Mouse (Mus musculus): ENCODE data around the gene Gramd1b. TPM values are rescaled to one million over a fixed set of nuclear protein-coding genes. Genes with fewer than 3 reads are reported as not detected.

The Gramd1b gene
- total RNA-seq, 2 experiments from 2014 or later: 15.9 to 30.2 TPM

- no peak for DNase-seq
- intact Hi-C loops (cut with DNase I; ENCODE audit: low total_unique reads): no loop called here
These were observed 122.1 kb downstream of the Gramd1b start for GRCm38 (mm10) chr9:40409071-40409470.

GRCm38 (mm10) chr9:40408415-40408814 is 122.8 kb downstream of the Gramd1b start:
- DNase-seq: no peak
- intact Hi-C loops (cut with DNase I; ENCODE audit: low total_unique reads): no loop called here

- intact Hi-C loops (cut with DNase I; ENCODE audit: low total_unique reads): no loop called here
- DNase-seq: no peak
These were observed 123.3 kb downstream of the Gramd1b start for GRCm38 (mm10) chr9:40407876-40408275.

- intact Hi-C loops (cut with DNase I; ENCODE audit: low total_unique reads): no loop called here
- DNase-seq: no peak
These were observed 125.4 kb downstream of the Gramd1b start for GRCm38 (mm10) chr9:40405804-40406203.

- intact Hi-C loops (cut with DNase I; ENCODE audit: low total_unique reads): no loop called here
- DNase-seq: no peak
These were observed 125.9 kb downstream of the Gramd1b start for GRCm38 (mm10) chr9:40405263-40405662.

GRCm38 (mm10) chr9:40404637-40405036 is 126.5 kb downstream of the Gramd1b start:
- intact Hi-C loops (cut with DNase I; ENCODE audit: low total_unique reads): no loop called here
- DNase-seq: no peak

- intact Hi-C loops (cut with DNase I; ENCODE audit: low total_unique reads): no loop called here
- DNase-seq: no peak
These were observed 127.4 kb downstream of the Gramd1b start for GRCm38 (mm10) chr9:40403750-40404149.

GRCm38 (mm10) chr9:40401818-40402217 is 129.4 kb downstream of the Gramd1b start:
- no peak for DNase-seq
- intact Hi-C loops (cut with DNase I; ENCODE audit: low total_unique reads): no loop called here

GRCm38 (mm10) chr9:40400854-40401253 is 130.3 kb downstream of the Gramd1b start:
- no peak for DNase-seq
- intact Hi-C loops (cut with DNase I; ENCODE audit: low total_unique reads): no loop called here

- intact Hi-C loops (cut with DNase I; ENCODE audit: low total_unique reads): no loop called here
- no peak for DNase-seq
These were observed 131.0 kb downstream of the Gramd1b start for GRCm38 (mm10) chr9:40400171-40400570.

GRCm38 (mm10) chr9:40399359-40399932 is 131.7 kb downstream of the Gramd1b start:
- no peak for DNase-seq
- intact Hi-C loops (cut with DNase I; ENCODE audit: low total_unique reads): no loop called here

- intact Hi-C loops (cut with DNase I; ENCODE audit: low total_unique reads): no loop called here
- DNase-seq: no peak
These were observed 133.5 kb downstream of the Gramd1b start for GRCm38 (mm10) chr9:40397471-40398245.

- intact Hi-C loops (cut with DNase I; ENCODE audit: low total_unique reads): no loop called here
- peak; percentile 47 for DNase-seq
These were observed 134.1 kb downstream of the Gramd1b start for GRCm38 (mm10) chr9:40397036-40397435.

- intact Hi-C loops (cut with DNase I; ENCODE audit: low total_unique reads): no loop called here
- no peak for DNase-seq
These were observed 135.0 kb downstream of the Gramd1b start for GRCm38 (mm10) chr9:40396171-40396570.

- intact Hi-C loops (cut with DNase I; ENCODE audit: low total_unique reads): no loop called here
- DNase-seq: peak; percentile 16
These were observed 139.1 kb downstream of the Gramd1b start for GRCm38 (mm10) chr9:40391852-40392695.

GRCm38 (mm10) chr9:40391359-40391758 is 139.8 kb downstream of the Gramd1b start:
- intact Hi-C loops (cut with DNase I; ENCODE audit: low total_unique reads): no loop called here
- no peak for DNase-seq

- no peak for DNase-seq
- intact Hi-C loops (cut with DNase I; ENCODE audit: low total_unique reads): no loop called here
These were observed 140.3 kb downstream of the Gramd1b start for GRCm38 (mm10) chr9:40390904-40391303.

GRCm38 (mm10) chr9:40390396-40390760 is 140.8 kb downstream of the Gramd1b start:
- DNase-seq: no peak
- intact Hi-C loops (cut with DNase I; ENCODE audit: low total_unique reads): no loop called here

- intact Hi-C loops (cut with DNase I; ENCODE audit: low total_unique reads): loop anchor here (10.0 kb wide), 1 partner anchor 55 kb away; no protein-coding TSS in a partner anchor
- no peak for DNase-seq
These were observed 141.4 kb downstream of the Gramd1b start for GRCm38 (mm10) chr9:40389669-40390395.

GRCm38 (mm10) chr9:40389175-40389574 is 142.0 kb downstream of the Gramd1b start:
- no peak for DNase-seq
- intact Hi-C loops (cut with DNase I; ENCODE audit: low total_unique reads): loop anchor here (10.0 kb wide), 1 partner anchor 54 kb away; no protein-coding TSS in a partner anchor

Data from gastrocnemius, postnatal 14 days (tissue).